Mouse (Mus musculus) kidney, embryonic 14.5 days (tissue): ENCODE data around the gene Chka. TPM values are rescaled to one million over a fixed set of nuclear protein-coding genes. Genes with fewer than 3 reads are reported as not detected.

Experiments used
- ATAC-seq: fragments of 200-750 bp; cut with Nextera tagmentation; 2 replicates; pipeline ENCODE4 v1.8.0; 2017; ENCODE audit warnings: moderate number of reproducible peaks, mild to moderate bottlenecking, moderate TSS enrichment, moderate library complexity; ENCODE audit not compliant: low FRiP score, low TSS enrichment
- H3K27ac ChIP-seq: fragments of 300-500 bp; sonication (generic); 2 replicates; pipeline ENCODE4 v1.5.1; 2014; ENCODE audit warnings: low read depth, mild to moderate bottlenecking, low read length, moderate library complexity, mixed read lengths
- H3K27me3 ChIP-seq: fragments of 300-500 bp; sonication (generic); 2 replicates; pipeline ENCODE4 v1.6.1; 2014; ENCODE audit warnings: mild to moderate bottlenecking, low read length; ENCODE audit not compliant: control insufficient read depth, insufficient read depth
- H3K36me3 ChIP-seq: fragments of 300-500 bp; sonication (generic); 2 replicates; pipeline ENCODE4 v1.6.1; 2014; ENCODE audit warnings: low read length, mixed read lengths; ENCODE audit not compliant: control insufficient read depth, insufficient read depth
- H3K4me1 ChIP-seq: fragments of 300-500 bp; sonication (generic); 2 replicates; pipeline ENCODE4 v1.6.1; 2014; ENCODE audit warnings: low read length, mixed read lengths; ENCODE audit not compliant: control insufficient read depth, insufficient read depth
- H3K4me2 ChIP-seq: fragments of 300-500 bp; sonication (generic); replicated peaks from 2 replicates; pipeline ENCODE4 v1.6.1; 2014; ENCODE audit warnings: low read depth, mild to moderate bottlenecking, low read length
- H3K4me3 ChIP-seq: fragments of 300-500 bp; sonication (generic); 2 replicates; pipeline ENCODE4 v1.5.1; 2014; ENCODE audit warnings: mild to moderate bottlenecking, low read length
- H3K9ac ChIP-seq: fragments of 300-500 bp; sonication (generic); 2 replicates; pipeline ENCODE4 v1.6.1; 2014; ENCODE audit warnings: low read depth, mild to moderate bottlenecking, low read length, moderate library complexity
- H3K9me3 ChIP-seq: fragments of 300-500 bp; sonication (generic); 2 replicates; pipeline ENCODE4 v1.6.1; 2016; ENCODE audit warnings: low read length; ENCODE audit not compliant: control insufficient read depth
- WGBS: fragments of 180-500 bp; shearing (Covaris S2); extraction: QIAGEN DNeasy Blood & Tissue Kit; methylation state at CpG from one replicate; pipeline ENCODE4 v1.1.7; 2014; 5-methylcytosine and 5-hydroxymethylcytosine counted together
- polyA plus RNA-seq: library from polyadenylated mRNA; unstranded; fragments of >200 nt; fragmentation: Nextera tagmentation; extraction: Ambion mirVana; gene quantifications from 2 replicates; pipeline ENCODE4 v1.2.1, GENCODE M21; 2014

Gene Chka
- polyA plus RNA-seq, 1 experiment from 2014 or later: 62.6 TPM

- H3K27me3 ChIP-seq: no peaks in the 10 kb centered on the region
- ATAC-seq: no peak
- no peak overlapping the region for H3K4me3 ChIP-seq
- peak overlapping the region; percentile 12; the same call in 1 of the 2 replicates for H3K9ac ChIP-seq
- peaks cover 18% of the 10 kb centered on the region for H3K4me1 ChIP-seq
- 69% methylated on average over 6 of the region's 6 CpGs for WGBS
- H3K4me2 ChIP-seq: no peak overlapping the region
- no peak overlapping the region for H3K27ac ChIP-seq
- no peaks in the 10 kb centered on the region for H3K36me3 ChIP-seq
- H3K9me3 ChIP-seq: no peaks in the 10 kb centered on the region
Observed at GRCm38 (mm10) chr19:3926685-3927084, 75.1 kb downstream of the Chka start.

- H3K4me2 ChIP-seq: no peak overlapping the region
- H3K36me3 ChIP-seq: no peaks in the 10 kb centered on the region
- no peak for ATAC-seq
- no peaks in the 10 kb centered on the region for H3K9me3 ChIP-seq
- no peaks in the 10 kb centered on the region for H3K27me3 ChIP-seq
- H3K9ac ChIP-seq: no peak overlapping the region
- no peak overlapping the region for H3K27ac ChIP-seq
- peaks cover 18% of the 10 kb centered on the region for H3K4me1 ChIP-seq
- WGBS: 84% methylated on average over 4 of the region's 4 CpGs
- H3K4me3 ChIP-seq: no peak overlapping the region
Observed at GRCm38 (mm10) chr19:3927989-3928388, 76.4 kb downstream of the Chka start.

- peak overlapping the region; percentile 21; the same call in 1 of the 2 replicates for H3K27ac ChIP-seq
- 79% methylated on average over 4 of the region's 4 CpGs for WGBS
- no peaks in the 10 kb centered on the region for H3K27me3 ChIP-seq
- no peaks in the 10 kb centered on the region for H3K9me3 ChIP-seq
- no peak for ATAC-seq
- no peak overlapping the region for H3K4me2 ChIP-seq
- H3K4me3 ChIP-seq: no peak overlapping the region
- no peak overlapping the region for H3K9ac ChIP-seq
- H3K4me1 ChIP-seq: peaks cover 17% of the 10 kb centered on the region
- no peaks in the 10 kb centered on the region for H3K36me3 ChIP-seq
Observed at GRCm38 (mm10) chr19:3928779-3929178, 77.2 kb downstream of the Chka start.

GRCm38 (mm10) chr19:3929211-3929941 is 77.8 kb downstream of the Chka start, which contains the start of gene Aldh3b1:
Gene Aldh3b1, minus strand, starts transcription at chr19:3929808.
- peaks cover 14% of the 10 kb centered on the region for H3K4me1 ChIP-seq
- no peaks in the 10 kb centered on the region for H3K27me3 ChIP-seq
- no peaks in the 10 kb centered on the region for H3K9me3 ChIP-seq
- ATAC-seq: peak; percentile 45; the same call in 1 of the 2 replicates
- no peak within 1 kb of the TSS; the same call in 1 of the 2 replicates for H3K9ac ChIP-seq
- H3K4me3 ChIP-seq: no peak within 1 kb of the TSS
- H3K36me3 ChIP-seq: no peaks in the 10 kb centered on the region
- 47% methylated on average over 12 of the region's 12 CpGs for WGBS
- H3K27ac ChIP-seq: peak within 1 kb of the TSS; percentile 21
- H3K4me2 ChIP-seq: no peak within 1 kb of the TSS; the same call in 1 of the 2 replicates

GRCm38 (mm10) chr19:3930262-3931057 is 78.9 kb downstream of the Chka start:
- peak overlapping the region; percentile 21; the same call in 1 of the 2 replicates for H3K27ac ChIP-seq
- H3K27me3 ChIP-seq: no peaks in the 10 kb centered on the region
- 52% methylated on average over 21 of the region's 21 CpGs for WGBS
- no peak overlapping the region for H3K4me3 ChIP-seq
- ATAC-seq: no peak
- no peak overlapping the region for H3K4me2 ChIP-seq
- H3K9ac ChIP-seq: no peak overlapping the region; the same call in 1 of the 2 replicates
- no peaks in the 10 kb centered on the region for H3K36me3 ChIP-seq
- peaks cover 14% of the 10 kb centered on the region for H3K4me1 ChIP-seq
- H3K9me3 ChIP-seq: no peaks in the 10 kb centered on the region

GRCm38 (mm10) chr19:3931716-3932115 is 80.1 kb downstream of the Chka start:
- H3K9ac ChIP-seq: no peak overlapping the region
- H3K36me3 ChIP-seq: no peaks in the 10 kb centered on the region
- H3K27ac ChIP-seq: no peak overlapping the region
- no peak overlapping the region for H3K4me3 ChIP-seq
- WGBS: 93% methylated on average over 9 of the region's 9 CpGs
- no peaks in the 10 kb centered on the region for H3K9me3 ChIP-seq
- H3K4me2 ChIP-seq: no peak overlapping the region
- H3K4me1 ChIP-seq: peaks cover 20% of the 10 kb centered on the region
- H3K27me3 ChIP-seq: no peaks in the 10 kb centered on the region
- no peak for ATAC-seq

- peak; percentile 91 for ATAC-seq
- no peaks in the 10 kb centered on the region for H3K9me3 ChIP-seq
- H3K27ac ChIP-seq: no peak within 1 kb of the TSS
- H3K4me2 ChIP-seq: peak within 1 kb of the TSS; percentile 89
- H3K27me3 ChIP-seq: no peaks in the 10 kb centered on the region
- H3K9ac ChIP-seq: peak within 1 kb of the TSS; percentile 59
- peak within 1 kb of the TSS; percentile 50 for H3K4me3 ChIP-seq
- 7% methylated on average over 42 of the region's 42 CpGs for WGBS
- H3K4me1 ChIP-seq: peaks cover 8% of the 10 kb centered on the region; the same call in 1 of the 2 replicates
- no peaks in the 10 kb centered on the region for H3K36me3 ChIP-seq
Observed at GRCm38 (mm10) chr19:3935032-3935895, 83.7 kb downstream of the Chka start, which contains the start of gene Unc93b1. Gene Unc93b1, plus strand, starts transcription at chr19:3935186.
